Mouse (Mus musculus): ENCODE measurements around the gene Nde1.
A peak's percentile ranks its signal among the peaks of the same experiment; 100 is the strongest.

Nde1 gene

DNA sequence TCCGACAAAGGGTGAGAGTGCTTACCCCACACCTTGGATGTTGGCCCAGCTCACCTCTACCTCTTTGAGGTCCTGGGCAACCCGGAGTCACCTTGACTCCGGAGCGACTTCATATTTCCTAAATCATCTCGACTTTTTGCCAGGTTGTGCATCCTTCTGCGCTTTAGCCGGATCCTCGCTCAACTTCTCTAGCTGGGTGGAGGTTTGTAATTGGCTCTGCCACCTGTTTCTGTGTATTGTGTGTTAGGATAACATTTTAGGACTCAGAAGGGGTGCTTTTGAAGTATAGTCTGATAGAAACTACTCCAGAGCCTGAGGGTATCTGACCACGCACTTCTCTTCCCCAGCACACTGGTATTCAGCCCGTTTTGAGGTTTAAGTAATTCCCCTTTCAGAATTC lies 656 bp downstream of the Nde1 start:
- no peak for DNase-seq (ENCODE audit: low read depth)

DNA sequence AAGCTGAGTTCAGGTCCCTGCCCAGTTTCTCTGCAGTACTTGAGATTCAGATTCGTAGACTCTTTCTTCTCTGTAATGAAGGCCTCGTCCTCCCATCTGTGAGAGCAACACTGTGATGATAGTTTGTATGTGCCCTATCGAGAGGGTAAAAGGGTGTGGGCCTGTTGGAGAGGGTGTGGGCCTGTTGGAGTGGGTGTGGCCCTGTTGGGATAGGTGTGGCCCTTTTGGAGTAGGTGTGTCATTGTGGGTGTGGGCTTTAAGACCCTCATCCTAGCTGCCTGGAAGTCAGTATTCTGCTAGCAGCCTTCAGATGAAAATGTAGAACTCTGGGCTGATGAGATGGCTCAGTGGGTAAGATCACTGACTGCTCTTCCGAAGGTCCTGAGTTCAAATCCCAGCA lies 3.4 kb downstream of the Nde1 start:
- DNase-seq (ENCODE audit: low read depth), result no peak

DNA sequence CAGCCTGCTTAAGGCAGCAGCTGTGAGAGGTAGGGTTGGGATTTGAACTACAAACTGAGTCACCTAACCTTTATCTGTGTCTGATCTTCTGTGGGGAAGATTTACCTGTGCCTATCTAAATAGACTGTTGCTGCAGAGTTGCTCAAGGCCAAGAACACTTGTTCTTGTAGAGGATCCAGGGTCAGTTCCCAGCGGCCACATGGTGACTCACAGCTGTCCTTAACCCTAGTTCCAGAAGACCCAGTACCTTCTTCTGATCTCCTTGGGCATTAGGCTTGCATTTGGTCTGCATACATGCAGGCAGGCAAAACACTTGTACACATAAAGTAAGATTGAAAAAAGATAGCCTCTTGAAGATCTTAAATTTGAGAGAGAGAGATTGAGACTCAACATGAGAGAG lies 6.6 kb downstream of the Nde1 start:
- DNase-seq (ENCODE audit: low read depth), result no peak

DNA sequence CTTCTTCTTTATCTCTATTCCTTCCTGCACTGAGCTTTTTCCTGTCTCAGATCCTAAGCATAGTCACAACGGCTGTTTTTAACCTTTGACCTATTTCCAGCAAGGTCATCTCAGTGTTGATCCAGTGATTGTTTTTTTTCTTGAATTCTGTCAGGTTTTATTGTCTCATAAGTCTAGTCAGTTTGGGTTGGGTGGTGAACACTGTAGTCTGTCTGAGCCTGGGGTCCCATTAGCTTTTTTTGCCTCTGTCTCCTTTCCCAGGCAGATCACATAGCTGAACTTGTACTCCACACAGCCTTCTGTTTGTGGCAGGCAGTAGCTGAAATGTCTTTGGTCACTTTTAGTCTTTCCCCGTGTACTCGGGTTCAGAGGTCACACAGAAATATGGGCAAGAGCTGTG lies 15.0 kb downstream of the Nde1 start:
- no peak for DNase-seq (ENCODE audit: low read depth)

DNA sequence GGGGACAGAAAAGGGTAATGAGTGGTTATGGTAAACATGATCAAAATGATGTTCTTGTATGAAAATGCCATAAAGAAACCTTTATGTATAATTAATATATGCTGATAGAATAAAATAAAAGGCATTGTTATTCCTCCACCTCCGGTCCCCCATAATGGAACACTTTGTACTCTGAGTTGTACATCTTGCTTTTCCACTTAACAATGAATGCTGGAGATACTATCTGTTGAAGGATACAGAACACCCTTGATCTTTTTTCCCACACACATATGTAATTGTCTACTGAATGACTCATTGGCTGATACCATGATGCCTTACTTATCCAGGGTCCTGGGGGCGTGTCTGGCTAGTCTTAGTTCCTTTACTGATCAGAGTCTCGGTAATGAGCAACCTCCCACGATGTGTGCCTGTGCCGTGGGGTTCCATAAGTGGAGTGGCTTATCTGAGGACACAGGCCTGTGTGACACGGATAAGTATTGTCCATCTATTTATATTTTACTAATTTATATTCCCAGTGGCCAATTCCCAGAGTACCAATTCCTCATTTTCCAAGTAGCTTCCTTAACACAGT lies 17.2 kb downstream of the Nde1 start:
- DNase-seq (ENCODE audit: low read depth), result no peak

DNA sequence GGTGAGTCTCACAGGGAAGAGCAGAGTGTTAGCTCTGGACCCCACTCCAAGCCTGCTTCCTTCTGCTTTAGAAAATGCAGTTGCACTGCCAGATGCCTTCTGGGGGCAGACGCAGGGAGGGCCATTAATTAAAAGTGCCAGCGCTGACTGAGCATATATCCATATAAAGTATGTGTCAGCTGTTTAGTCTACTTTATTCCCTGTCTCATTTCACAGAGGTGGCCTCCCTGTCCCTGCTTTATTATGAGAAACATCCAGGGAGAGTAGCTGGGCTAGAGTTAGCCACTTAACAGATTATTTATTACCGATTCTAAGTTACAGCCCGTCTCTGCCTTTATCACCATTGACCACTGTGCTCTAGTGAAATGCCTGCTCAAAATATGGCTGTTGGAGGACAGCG lies 19.3 kb downstream of the Nde1 start:
- no peak for DNase-seq (ENCODE audit: low read depth)

DNA sequence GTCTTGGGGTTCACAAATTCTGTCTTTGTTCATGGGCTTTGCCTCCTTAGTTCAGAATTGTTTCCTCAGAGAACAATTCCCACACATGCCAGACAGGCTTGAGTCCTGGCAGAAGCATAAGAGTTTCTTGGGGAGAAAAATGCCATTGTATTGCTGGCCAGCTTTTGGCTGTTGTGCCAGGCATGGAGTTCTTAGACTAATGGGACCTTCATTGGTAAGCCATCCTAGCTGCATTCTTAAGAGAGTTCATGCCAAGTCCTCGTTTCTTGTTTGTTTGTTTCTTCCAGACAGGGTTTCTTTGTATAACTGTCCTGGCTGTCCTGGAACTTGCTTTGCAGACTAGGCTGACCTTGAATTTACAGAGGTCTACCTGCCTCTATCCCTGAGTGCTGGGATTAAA lies 20.8 kb downstream of the Nde1 start:
- DNase-seq (ENCODE audit: low read depth), result no peak

DNA sequence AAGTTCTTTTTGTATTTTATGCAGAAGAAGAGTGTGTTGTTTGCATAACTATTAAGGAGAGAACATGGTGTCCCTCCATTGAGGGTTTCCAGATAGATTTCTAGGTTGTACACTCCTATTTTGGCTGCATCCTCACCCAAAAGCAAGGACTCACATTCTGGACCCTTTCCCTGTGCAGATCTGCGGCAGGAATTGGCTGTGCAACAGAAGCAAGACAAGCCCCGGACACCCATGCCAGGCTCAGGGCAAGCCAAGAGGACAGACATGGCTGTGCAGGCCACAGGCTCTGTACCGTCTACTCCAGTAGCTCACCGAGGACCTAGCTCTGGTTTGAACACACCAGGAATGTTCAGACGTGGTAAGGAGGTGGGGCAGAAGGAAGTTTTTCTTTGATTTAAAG lies 22.4 kb downstream of the Nde1 start:
- DNase-seq (ENCODE audit: low read depth), result no peak

DNA sequence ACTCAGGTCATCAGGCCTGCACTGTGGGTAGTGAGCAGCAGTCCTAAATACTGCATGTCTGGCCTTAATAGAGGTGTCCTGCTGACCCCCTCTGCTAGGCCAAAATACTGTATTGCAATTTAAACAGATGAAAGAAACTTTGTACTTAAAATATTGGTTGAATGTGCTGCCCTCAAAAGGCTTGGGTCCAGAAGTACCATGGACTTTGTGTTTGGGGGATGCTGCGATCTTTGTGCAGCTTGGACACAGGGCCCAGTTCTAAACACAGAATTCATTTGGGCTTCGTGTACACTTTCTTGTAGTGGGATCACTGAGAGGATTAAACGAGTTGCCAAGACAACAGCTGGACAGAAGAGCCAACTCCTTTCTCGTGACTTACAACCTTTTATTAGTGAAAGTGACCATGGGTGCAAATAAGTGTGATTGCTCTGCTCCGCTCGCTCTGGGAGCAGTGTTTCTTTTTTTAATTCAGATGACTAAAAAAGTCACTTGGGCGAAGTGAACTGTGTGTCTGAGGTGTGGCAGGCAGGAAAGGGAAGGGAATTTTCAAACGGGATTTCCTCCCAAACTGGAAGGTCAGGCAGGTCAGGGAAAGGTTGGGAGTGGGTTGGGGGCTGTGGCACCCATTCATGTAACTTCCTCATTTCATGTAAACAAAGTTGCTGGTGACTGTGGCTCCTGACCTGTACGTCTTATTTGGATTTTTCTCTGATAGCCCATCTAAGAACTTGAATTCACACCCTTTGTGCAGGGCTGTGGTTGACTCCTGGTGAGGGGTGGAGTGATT lies 31.3 kb downstream of the Nde1 start:
- no peak for DNase-seq (ENCODE audit: low read depth)

DNA sequence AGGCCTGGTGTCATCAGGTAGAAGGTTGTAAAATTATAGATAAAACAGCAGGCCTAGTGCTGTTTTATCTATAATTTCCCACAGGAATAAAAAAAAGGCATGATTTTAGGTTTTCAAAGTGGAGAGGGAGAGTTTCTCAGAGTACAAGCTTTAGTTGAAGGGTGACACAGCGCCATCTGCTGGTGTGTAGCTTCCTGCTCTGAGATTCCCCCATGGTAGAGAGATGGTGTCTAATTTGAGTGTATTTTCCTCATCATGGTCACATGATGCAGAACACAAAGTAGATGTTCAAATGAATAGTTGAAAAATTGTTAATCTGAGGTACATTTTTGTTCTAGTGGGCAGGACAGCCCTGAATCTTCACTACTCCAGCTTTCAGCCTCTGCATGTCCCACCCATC lies 32.4 kb downstream of the Nde1 start:
- peak; percentile 83 for DNase-seq (ENCODE audit: low read depth)

DNA sequence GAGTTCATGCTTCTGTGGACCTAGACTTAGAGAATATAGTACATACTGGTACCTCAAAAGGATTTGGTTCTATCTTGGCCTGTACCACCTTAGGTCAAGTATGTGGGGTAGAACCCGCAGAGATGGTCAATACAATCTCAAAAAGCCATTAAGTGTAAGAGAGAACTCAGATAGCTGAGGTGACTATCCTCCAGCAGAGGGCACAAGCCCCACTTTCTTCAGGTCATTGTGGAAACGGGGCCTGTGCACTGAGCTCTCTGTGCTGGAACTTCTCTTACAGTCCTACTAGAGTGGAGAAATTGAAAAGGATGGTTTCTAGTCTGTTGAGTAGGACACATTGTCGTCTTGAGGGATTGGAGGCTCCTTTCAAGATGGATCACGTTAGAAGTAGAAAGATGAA lies 35.7 kb downstream of the Nde1 start:
- peak; percentile 15 for DNase-seq (ENCODE audit: low read depth)

DNA sequence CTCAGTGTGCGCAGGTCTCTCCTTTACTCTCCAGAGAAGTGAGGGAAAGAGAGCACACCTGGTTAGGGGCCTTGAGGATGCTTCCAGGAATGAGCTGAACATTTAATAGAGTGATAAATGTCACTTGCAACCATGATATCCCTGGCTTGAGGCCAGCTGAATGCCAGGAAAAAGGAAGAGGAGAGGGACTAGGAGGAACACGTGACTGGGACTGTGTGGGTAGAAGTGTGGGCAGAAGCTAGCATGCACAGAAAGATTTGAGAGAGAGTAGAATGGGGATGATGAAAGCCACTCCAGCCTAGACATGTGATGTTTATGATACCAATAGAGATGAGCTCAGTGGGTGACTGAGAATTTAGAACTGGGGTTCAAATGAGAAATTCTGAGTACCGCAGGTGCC lies 52.1 kb downstream of the Nde1 start:
- DNase-seq (ENCODE audit: low read depth), result no peak

DNA sequence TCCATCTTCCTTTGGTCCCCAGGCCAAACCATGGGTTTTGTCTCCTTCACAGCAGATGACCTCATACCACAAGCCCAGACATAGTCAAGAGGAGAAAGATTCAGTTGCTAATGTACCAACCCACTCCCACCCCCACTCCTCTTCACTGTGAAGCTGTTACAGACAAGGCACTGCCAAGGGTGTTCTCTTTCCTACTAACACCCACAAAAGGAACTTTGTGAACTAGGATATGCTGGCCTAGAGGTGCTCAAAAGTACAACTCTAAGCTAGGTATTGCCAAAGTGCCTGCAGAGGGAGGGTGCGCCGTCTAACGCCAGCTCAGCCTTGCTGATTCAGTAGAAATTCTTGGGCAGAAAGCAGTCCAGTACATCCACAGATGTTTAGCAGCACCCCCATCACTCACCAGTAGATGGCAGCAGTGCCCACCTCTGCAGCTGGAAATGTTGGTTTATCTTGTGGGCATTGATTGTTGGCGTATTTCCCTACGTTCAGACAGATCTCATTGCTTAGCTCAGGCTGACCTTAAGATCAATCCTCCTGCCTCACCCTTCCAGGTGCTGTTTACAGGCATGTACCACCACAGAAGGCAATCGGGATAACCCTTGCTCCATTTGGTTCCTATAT lies 74.1 kb downstream of the Nde1 start:
- peak; percentile 94 for DNase-seq (ENCODE audit: low read depth)

DNA sequence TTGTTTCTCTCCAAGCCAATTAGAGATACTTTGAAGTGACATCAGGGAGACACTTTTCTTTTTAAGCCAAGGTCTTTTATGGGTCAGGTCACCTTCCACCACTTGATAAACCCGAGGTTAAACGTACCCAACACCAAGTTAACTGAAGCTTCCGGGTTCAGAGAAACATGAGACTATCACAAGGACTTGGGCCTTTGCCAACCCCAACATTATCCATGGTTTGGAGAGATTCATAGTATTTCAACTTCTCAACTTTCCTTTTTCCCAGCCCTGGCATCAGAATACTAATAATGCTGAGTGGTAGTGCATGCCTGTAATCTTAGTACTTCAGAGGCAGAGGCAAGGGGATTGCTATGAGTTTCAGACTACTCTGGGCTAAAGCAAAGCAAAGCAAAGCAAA lies 79.0 kb downstream of the Nde1 start:
- peak; percentile 56 for DNase-seq (ENCODE audit: low read depth)

Measured in NIH3T3 (cell line).